Mouse (Mus musculus) hindbrain, embryonic 11.5 days (tissue): Measurements from ENCODE around the gene Prpf3. TPM values are rescaled to one million over a fixed set of nuclear protein-coding genes. Genes with fewer than 3 reads are reported as not detected.
"Not testable (repeated sequence)": the region's sequence is repeated elsewhere in the genome, so short reads cannot be mapped to it uniquely, and the experiment has no call there.

Experiments used
- ATAC-seq: fragments of 200-750 bp; cut with Nextera tagmentation; 2 replicates; pipeline ENCODE4 v1.8.0; 2017; ENCODE audit warnings: mild to moderate bottlenecking, moderate TSS enrichment, moderate library complexity; ENCODE audit not compliant: low FRiP score
- DNase-seq: peaks from one replicate; pipeline ENCODE4 v3.0.0-alpha.2; 2015; ENCODE audit warnings: low spot score
- H3K27ac ChIP-seq: fragments of 300-500 bp; sonication (generic); 2 replicates; pipeline ENCODE4 v1.5.1; 2014; ENCODE audit warnings: mild to moderate bottlenecking, low read depth, low read length
- H3K27me3 ChIP-seq: fragments of 300-500 bp; sonication (generic); 2 replicates; pipeline ENCODE4 v1.6.1; 2014; ENCODE audit warnings: mild to moderate bottlenecking, low read length, moderate library complexity, mixed read lengths; ENCODE audit not compliant: control insufficient read depth, insufficient read depth
- H3K36me3 ChIP-seq: fragments of 300-500 bp; sonication (generic); 2 replicates; pipeline ENCODE4 v1.6.1; 2014; ENCODE audit warnings: mild to moderate bottlenecking, low read length, moderate library complexity, mixed read lengths; ENCODE audit not compliant: control insufficient read depth, insufficient read depth
- H3K4me1 ChIP-seq: fragments of 300-500 bp; sonication (generic); replicated peaks from 2 replicates; pipeline ENCODE4 v1.6.1; 2014; ENCODE audit warnings: low read length, mixed read lengths; ENCODE audit not compliant: control insufficient read depth, insufficient read depth
- H3K4me2 ChIP-seq: fragments of 300-500 bp; sonication (generic); replicated peaks from 2 replicates; pipeline ENCODE4 v1.6.1; 2014; ENCODE audit warnings: mild to moderate bottlenecking, low read depth, low read length
- H3K4me3 ChIP-seq: fragments of 300-500 bp; sonication (generic); 2 replicates; pipeline ENCODE4 v1.5.1; 2014; ENCODE audit warnings: low read depth, low read length
- H3K9ac ChIP-seq: fragments of 300-500 bp; sonication (generic); 2 replicates; pipeline ENCODE4 v1.6.1; 2014; ENCODE audit warnings: low read depth, low read length
- H3K9me3 ChIP-seq: fragments of 300-500 bp; sonication (generic); 2 replicates; pipeline ENCODE4 v1.6.1; 2016; ENCODE audit warnings: low read length; ENCODE audit not compliant: control insufficient read depth
- WGBS: fragments of 180-500 bp; shearing (Covaris S2); extraction: QIAGEN DNeasy Blood & Tissue Kit; methylation state at CpG from one replicate; pipeline ENCODE4 v1.1.7; 2014; 5-methylcytosine and 5-hydroxymethylcytosine counted together
- polyA plus RNA-seq: library from polyadenylated mRNA; unstranded; fragments of >200 nt; fragmentation: Nextera tagmentation; extraction: Ambion mirVana; gene quantifications from 2 replicates; pipeline ENCODE4 v1.2.1, GENCODE M21; 2014

Gene Prpf3
- polyA plus RNA-seq, 1 experiment from 2014 or later = 60.8 TPM

DNA sequence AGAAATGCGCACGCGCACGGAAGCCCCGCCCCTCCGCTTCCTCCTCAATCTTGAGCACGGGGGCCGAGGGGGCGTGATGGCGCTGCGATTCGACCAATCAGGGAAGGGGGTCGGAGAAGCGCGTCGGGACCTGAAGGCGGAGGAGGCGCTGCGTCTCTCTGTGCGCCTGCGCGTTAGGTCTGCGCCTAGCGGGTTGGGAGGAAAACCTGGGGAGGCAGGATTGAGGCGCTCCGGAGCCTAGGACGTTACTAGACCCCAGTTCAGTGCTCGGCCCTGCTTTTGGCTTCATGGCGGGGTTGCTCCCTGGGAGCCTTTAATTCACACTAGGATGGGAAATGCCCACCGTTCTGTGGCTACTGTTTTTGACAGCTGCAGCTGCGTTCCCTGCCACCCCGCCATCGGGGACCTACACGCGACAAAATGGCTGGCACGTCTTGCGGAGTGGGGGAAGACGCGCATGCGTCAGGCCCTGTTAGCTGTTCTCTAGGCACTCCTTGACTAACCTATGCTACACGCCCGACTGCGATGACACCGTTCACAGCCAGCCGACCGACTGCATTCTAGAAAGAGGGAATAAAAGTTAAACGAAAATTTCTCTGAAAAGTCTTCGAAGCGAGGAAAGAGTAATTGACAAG, 36.2 kb downstream of the Prpf3 start:
- Histone ChIP-seq H3K9ac (peak overlapping the region; percentile 60), H3K4me3 (peak overlapping the region; percentile 75), H3K27ac (peak overlapping the region; percentile 100), H3K9me3 (no peaks in the 10 kb centered on the region), H3K27me3 (no peaks in the 10 kb centered on the region), H3K36me3 (no peaks in the 10 kb centered on the region), H3K4me1 (0 out of 2 replicates have a peak, but pooled peaks cover 3% of the 10 kb centered on the region), H3K4me2 (peak overlapping the region; percentile 25)
- under 1% methylated on average over 49 of the region's 49 CpGs for WGBS
- peak; percentile 100 for DNase-seq
- ATAC-seq = peak; percentile 97

DNA sequence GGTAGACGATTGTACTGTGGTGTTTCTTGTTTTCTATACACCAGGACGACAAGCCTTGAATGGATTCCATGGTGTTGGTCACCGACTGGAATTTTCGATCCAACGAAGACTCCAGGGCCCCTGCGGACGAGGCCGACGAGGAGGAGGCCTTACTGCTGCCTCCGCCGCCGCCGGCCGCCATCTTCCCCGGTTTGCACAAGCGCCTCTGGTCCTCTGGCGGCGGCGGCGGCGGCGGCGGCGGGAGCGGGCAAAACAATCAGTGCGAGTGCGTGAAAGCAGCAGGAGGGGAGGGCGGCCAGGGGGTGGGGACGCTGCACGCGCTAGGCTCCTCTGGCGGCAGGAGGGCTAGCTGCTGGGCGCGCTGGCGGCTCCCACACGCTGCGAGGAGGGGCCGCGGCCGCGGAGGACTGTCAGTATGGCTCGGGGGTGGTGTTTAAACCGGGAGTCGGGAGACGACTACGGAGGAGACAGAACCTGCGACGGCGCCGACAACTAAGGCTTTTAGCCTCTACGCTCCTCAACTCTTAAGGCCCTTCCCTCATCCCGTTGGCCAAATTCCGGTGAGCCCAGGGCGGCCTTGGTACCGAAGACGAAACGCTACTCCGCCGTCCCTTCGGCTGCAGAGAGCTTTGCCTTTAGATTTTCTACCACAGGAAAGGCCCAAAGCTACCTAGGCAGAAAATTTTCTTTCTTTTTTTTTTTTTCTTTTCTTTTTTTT, 37.0 kb downstream of the Prpf3 start, which contains the start of gene Rprd2:
Rprd2 (minus strand) TSS at position 293 of the 718 bp plus-strand sequence.
- ATAC-seq (peak; percentile 67), DNase-seq (peak; percentile 85)
- Histone ChIP-seq H3K9ac (peak within 1 kb of the TSS; percentile 99), H3K36me3 (no peaks in the 10 kb centered on the region), H3K4me3 (peak within 1 kb of the TSS; percentile 75), H3K9me3 (no peaks in the 10 kb centered on the region), H3K4me2 (peak within 1 kb of the TSS; percentile 71), H3K27ac (peak within 1 kb of the TSS; percentile 100), H3K4me1 (0 out of 2 replicates have a peak, but pooled peaks cover 3% of the 10 kb centered on the region), H3K27me3 (no peaks in the 10 kb centered on the region)
- WGBS = 0% methylated on average over 33 of the region's 60 CpGs

GRCm38 (mm10) chr3:95818026-95818511, 37.6 kb downstream of the Prpf3 start:
- ATAC-seq (peak; percentile 23), DNase-seq (peak; percentile 72)
- Histone ChIP-seq H3K4me1 (0 out of 2 replicates have a peak, but pooled peaks cover 3% of the 10 kb centered on the region), H3K27me3 (no peaks in the 10 kb centered on the region), H3K9me3 (no peaks in the 10 kb centered on the region), H3K27ac (peak overlapping the region; percentile 100), H3K4me2 (peak overlapping the region; percentile 71), H3K36me3 (no peaks in the 10 kb centered on the region), H3K9ac (peak overlapping the region; percentile 99), H3K4me3 (peak overlapping the region; percentile 75)
- under 1% methylated on average over 21 of the region's 21 CpGs for WGBS

GRCm38 (mm10) chr3:95816681-95817080, 39.0 kb downstream of the Prpf3 start:
- no peaks in the 10 kb centered on the region for H3K27me3 ChIP-seq
- ATAC-seq (no peak), DNase-seq (no peak)
- 93% methylated on average over 3 of the region's 3 CpGs for WGBS
- no peaks in the 10 kb centered on the region for H3K9me3 ChIP-seq
- no peaks in the 10 kb centered on the region for H3K36me3 ChIP-seq
- no peak overlapping the region for H3K9ac ChIP-seq
- peak overlapping the region; percentile 17; the same call in 1 of the 2 replicates for H3K4me3 ChIP-seq
- no peak overlapping the region for H3K27ac ChIP-seq
- H3K4me1 ChIP-seq = 0 out of 2 replicates have a peak, but pooled peaks cover 3% of the 10 kb centered on the region
- H3K4me2 ChIP-seq = no peak overlapping the region

- Histone ChIP-seq H3K9me3 (no peaks in the 10 kb centered on the region), H3K4me2 (no peak overlapping the region), H3K27me3 (no peaks in the 10 kb centered on the region), H3K27ac (no peak overlapping the region), H3K4me1 (no peaks in the 10 kb centered on the region), H3K36me3 (no peaks in the 10 kb centered on the region), H3K4me3 (no peak overlapping the region), H3K9ac (no peak overlapping the region)
- 80% methylated on average over 2 of the region's 2 CpGs for WGBS
- no peak for DNase-seq
- ATAC-seq = no peak
Measured at GRCm38 (mm10) chr3:95808384-95808783, 47.3 kb downstream of the Prpf3 start.

DNA sequence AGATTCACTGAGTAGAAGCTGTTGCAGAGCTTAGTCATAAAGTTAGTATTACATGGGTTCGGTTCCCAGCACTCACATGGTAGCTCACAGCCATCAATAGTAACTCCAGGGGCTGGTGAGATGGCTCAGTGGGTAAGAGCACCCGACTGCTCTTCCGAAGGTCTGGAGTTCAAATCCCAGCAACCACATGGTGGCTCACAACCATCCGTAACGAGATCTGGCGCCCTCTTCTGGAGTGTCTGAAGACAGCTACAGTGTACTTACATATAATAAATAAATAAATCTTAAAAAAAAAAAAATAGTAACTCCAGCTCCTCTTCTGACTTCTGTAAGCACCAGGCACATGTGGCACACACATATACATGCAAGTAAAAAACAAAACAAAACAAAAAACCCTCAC, 48.1 kb downstream of the Prpf3 start:
- not testable (repeated sequence) for H3K4me3 ChIP-seq, H3K4me1 ChIP-seq, H3K27ac ChIP-seq, H3K9ac ChIP-seq, H3K36me3 ChIP-seq, ATAC-seq, DNase-seq, H3K9me3 ChIP-seq, H3K4me2 ChIP-seq, H3K27me3 ChIP-seq
- WGBS = 97% methylated on average over 3 of the region's 6 CpGs

GRCm38 (mm10) chr3:95806677-95807076, 49.0 kb downstream of the Prpf3 start:
- Histone ChIP-seq H3K27ac (no peak overlapping the region), H3K4me3 (no peak overlapping the region), H3K9ac (no peak overlapping the region), H3K27me3 (no peaks in the 10 kb centered on the region), H3K36me3 (no peaks in the 10 kb centered on the region), H3K4me1 (no peaks in the 10 kb centered on the region), H3K4me2 (no peak overlapping the region), H3K9me3 (no peaks in the 10 kb centered on the region)
- 94% methylated on average over 1 of the region's 1 CpGs for WGBS
- no peak for ATAC-seq
- DNase-seq = no peak

DNA sequence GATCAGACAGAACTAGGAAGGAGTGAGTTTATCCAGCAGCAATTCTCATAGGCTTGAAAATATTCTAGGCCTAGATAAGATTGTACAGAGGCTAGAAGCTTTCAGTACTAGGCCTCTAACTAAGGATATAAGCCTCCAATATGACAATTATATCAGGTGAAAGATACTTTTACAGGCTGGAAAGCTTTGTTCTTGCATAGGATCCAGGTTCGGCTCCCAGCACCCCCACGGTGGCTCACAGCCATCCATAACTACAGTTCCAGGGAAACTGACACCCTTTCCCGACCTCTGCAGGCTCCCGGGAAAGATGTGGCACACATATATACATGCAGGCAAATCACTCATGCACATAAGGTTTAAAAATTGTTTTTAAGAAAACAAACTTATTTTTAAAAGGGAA, 51.8 kb downstream of the Prpf3 start:
- no peak for ATAC-seq
- Histone ChIP-seq H3K4me2 (no peak overlapping the region), H3K9me3 (no peaks in the 10 kb centered on the region), H3K9ac (no peak overlapping the region), H3K36me3 (no peaks in the 10 kb centered on the region), H3K4me3 (no peak overlapping the region), H3K27me3 (no peaks in the 10 kb centered on the region), H3K4me1 (no peaks in the 10 kb centered on the region), H3K27ac (no peak overlapping the region)
- no peak for DNase-seq
- WGBS = 96% methylated on average over 4 of the region's 4 CpGs
